Mouse (Mus musculus): ENCODE results near the gene Cacna1c.

GRCm38 (mm10) chr6:119009526-119009925, 186.7 kb downstream of the Cacna1c start:
- TF ChIP-seq POLR2A (IDR thresholded peaks at IDR 0.05; ENCODE audit: borderline replicate concordance, extremely low read depth, insufficient read depth, insufficient read length, poor library complexity, severe bottlenecking) (no peak), CTCF (IDR thresholded peaks at IDR 0.05; ENCODE audit: borderline replicate concordance, extremely low read depth, insufficient read depth, insufficient read length) (no peak)
